Mouse (Mus musculus): ENCODE measurements at regions not wholly inside any gene's neighbourhood (a gene's known extent, or its start where the extent isn't known, plus 50 kb on each side); places are given as distances from the start of the nearest gene placed in this dataset.

DNA sequence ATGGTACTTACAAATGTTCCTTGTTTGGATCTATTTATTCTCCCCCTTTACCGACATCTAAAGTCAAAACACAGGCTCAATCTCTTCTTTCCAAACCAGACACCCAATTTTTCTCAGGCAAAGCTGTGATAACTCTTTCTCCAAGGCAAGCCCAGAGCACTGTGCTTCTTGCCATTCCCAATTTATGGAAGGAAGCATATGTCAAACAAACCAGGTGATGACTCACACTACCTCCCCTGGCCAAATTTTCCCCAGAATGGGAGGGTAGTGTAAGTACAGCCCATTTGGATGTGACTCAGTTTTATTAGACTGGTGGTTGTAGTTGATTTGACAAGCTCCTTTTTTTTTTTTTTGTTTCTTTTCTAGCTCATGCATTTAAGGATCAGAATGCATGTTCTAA, 313.0 kb downstream of the Tex13c3 start:
- H3K4me3 ChIP-seq (replicated peaks): no peak overlapping the region
- no peaks in the 10 kb centered on the region for H3K9me3 ChIP-seq
- ATAC-seq: no peak
- H3K36me3 ChIP-seq: no peaks in the 10 kb centered on the region
- H3K9ac ChIP-seq: no peak overlapping the region
- no peaks in the 10 kb centered on the region for H3K4me1 ChIP-seq (replicated peaks)
- 50% methylated on average over 1 of the region's 1 CpGs for whole genome bisulfite sequencing
- no peak overlapping the region for H3K27ac ChIP-seq
- no peaks in the 10 kb centered on the region for H3K27me3 ChIP-seq (replicated peaks)
- H3K4me2 ChIP-seq (replicated peaks): no peak overlapping the region

DNA sequence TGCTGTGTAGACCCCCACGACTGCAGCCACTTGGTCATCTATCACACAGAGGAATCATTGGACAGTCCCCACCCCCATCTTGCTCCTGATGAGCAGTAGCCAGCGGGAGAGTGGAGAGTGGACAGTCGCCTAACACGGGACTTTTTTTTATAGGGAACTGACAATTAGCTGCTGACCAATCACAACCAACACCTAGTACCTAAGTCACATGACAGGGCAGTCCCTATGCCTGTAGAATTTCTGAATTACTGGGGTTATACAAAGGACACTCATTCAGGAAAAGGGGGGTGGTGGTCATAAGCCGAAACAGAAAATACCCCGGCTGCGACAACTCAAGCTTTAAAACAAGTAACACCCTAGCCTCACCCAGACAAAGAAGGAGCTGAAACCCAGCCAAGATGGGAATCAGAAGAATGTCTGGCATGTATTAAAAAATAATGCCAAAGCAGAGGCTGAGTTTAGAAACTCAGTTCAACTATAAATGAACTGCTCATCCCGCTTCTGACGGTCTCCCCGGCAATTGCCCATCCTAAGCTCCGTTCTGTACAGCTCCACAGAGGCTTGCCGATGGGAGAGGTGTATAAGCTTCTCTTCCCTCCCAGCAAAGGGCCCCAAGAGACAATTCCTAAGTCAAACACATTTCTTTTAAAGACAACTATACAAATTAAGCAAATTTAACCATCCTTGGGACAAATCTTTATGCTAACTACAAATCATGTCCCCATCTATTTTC, 313.8 kb downstream of the Tex13c3 start:
- peak overlapping the region; percentile 41 for H3K4me2 ChIP-seq (replicated peaks)
- no peak overlapping the region for H3K27ac ChIP-seq
- peak; percentile 47; the same call in 1 of the 2 replicates for ATAC-seq
- H3K36me3 ChIP-seq: no peaks in the 10 kb centered on the region
- no peak overlapping the region for H3K9ac ChIP-seq
- H3K4me3 ChIP-seq (replicated peaks): peak overlapping the region; percentile 19
- H3K4me1 ChIP-seq (replicated peaks): no peaks in the 10 kb centered on the region
- WGBS: 56% methylated on average over 12 of the region's 12 CpGs
- H3K27me3 ChIP-seq (replicated peaks): no peaks in the 10 kb centered on the region
- H3K9me3 ChIP-seq: no peaks in the 10 kb centered on the region

DNA sequence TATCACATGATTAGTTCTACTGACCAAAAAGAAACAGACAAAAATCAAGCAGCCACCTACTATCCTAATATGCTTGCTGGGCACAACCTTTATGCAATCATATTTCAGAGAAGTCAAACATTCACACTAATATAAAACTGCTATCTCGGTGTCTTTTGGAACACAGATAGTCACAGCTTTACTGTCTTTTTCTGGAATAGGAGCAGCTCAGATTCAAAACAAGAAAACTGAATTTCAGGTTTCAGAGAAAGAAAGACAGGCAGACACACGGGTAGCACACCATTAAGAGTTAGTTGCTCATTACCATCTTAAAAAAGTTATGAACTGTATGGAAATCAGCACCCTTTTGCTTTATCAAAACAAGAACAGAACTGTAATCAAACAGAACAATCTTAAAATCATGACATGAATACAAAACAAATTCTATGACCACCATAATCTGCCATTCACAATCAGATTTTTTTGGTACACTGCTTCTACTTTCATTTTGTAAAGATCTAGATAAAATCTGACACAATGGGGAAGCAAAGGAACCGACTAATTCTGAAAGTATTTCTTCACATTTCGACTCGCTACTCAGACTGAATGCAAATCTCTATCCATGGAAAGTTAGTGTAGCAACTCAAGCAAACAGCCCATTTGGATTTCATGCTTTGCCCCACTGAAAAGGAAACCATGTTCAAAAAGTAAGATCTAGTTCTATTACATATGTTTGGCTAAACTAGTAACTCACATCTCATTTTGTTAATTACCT, 315.1 kb downstream of the Tex13c3 start:
- 74% methylated on average over 5 of the region's 5 CpGs for WGBS
- H3K9ac ChIP-seq: no peak overlapping the region
- H3K36me3 ChIP-seq: no peaks in the 10 kb centered on the region
- H3K4me2 ChIP-seq (replicated peaks): peak overlapping the region; percentile 41; the same call in 1 of the 2 replicates
- no peak overlapping the region for H3K4me3 ChIP-seq (replicated peaks)
- no peaks in the 10 kb centered on the region for H3K27me3 ChIP-seq (replicated peaks)
- ATAC-seq: no peak
- no peaks in the 10 kb centered on the region for H3K4me1 ChIP-seq (replicated peaks)
- H3K27ac ChIP-seq: no peak overlapping the region
- no peaks in the 10 kb centered on the region for H3K9me3 ChIP-seq

DNA sequence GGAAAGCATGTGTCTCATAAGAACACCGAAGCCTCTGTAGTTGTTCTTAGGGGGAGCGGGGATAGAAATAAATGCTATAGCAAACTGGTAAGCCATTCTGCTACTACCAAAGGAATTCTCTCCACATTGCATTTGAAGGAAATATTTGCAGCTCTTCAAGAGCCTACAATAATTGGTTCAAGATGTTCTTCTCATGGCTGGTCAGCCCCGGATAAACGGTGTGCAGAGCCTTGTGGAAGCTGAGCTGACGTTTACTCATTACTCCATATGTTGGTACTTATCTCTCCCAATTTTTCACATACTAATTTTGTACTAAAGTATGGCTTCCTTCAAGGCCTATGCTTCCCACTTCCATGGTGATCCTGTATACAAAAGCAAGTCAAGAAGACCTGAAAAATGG, 317.0 kb downstream of the Tex13c3 start:
- no peak overlapping the region for H3K27ac ChIP-seq
- H3K9me3 ChIP-seq: no peaks in the 10 kb centered on the region
- H3K4me3 ChIP-seq (replicated peaks): no peak overlapping the region
- no peaks in the 10 kb centered on the region for H3K27me3 ChIP-seq (replicated peaks)
- no peaks in the 10 kb centered on the region for H3K4me1 ChIP-seq (replicated peaks)
- ATAC-seq: no peak
- H3K9ac ChIP-seq: no peak overlapping the region
- H3K36me3 ChIP-seq: no peaks in the 10 kb centered on the region
- no peak overlapping the region for H3K4me2 ChIP-seq (replicated peaks)
- WGBS: 82% methylated on average over 5 of the region's 5 CpGs

DNA sequence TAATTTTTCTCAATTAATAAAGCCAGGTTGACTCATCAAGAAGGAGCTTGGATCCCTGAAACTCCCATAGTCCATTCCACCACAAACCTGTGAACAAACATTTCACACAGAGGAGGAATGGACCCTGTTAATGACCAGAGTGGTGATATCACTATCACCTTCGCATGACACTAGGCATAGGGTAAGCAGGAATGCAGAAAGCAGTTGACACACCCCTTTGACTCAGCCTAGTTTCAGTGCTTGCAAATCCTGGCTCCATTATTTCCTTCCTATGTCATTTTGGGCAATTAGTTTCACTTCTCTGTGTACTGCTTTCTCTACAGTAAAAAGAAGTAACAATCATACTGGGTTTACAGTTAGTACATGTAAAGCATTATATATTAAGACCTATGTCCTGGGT, 318.2 kb downstream of the Tex13c3 start:
- Histone ChIP-seq H3K36me3 (no peaks in the 10 kb centered on the region), H3K9ac (no peak overlapping the region), H3K27ac (no peak overlapping the region), H3K27me3 (replicated peaks) (no peaks in the 10 kb centered on the region), H3K9me3 (no peaks in the 10 kb centered on the region), H3K4me2 (replicated peaks) (no peak overlapping the region), H3K4me1 (replicated peaks) (no peaks in the 10 kb centered on the region), H3K4me3 (replicated peaks) (no peak overlapping the region)
- no peak for ATAC-seq
- 68% methylated on average over 1 of the region's 1 CpGs for WGBS

DNA sequence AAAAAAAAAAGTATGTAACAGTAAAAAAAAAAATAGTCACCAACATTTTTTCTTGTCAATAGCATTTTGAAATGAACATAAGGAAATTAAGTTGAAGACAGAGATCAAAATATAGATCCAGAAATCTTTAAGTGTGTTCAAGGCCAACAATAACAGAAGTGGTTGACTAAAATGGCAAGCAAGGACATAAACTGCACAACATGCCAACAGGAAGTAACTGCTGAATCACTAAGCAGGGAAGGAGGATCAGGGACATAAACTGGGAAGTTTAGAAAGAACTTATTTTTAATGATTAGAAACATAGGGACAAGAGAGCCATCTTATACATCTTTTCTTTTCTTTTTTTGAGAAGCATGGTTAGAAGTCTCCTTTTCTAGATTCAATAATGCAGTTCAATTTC, 318.8 kb downstream of the Tex13c3 start:
- no peaks in the 10 kb centered on the region for H3K27me3 ChIP-seq (replicated peaks)
- no peak overlapping the region for H3K4me3 ChIP-seq (replicated peaks)
- no peak overlapping the region for H3K4me2 ChIP-seq (replicated peaks)
- no peaks in the 10 kb centered on the region for H3K36me3 ChIP-seq
- H3K4me1 ChIP-seq (replicated peaks): no peaks in the 10 kb centered on the region
- H3K9me3 ChIP-seq: no peaks in the 10 kb centered on the region
- ATAC-seq: no peak
- H3K9ac ChIP-seq: no peak overlapping the region
- no peak overlapping the region for H3K27ac ChIP-seq

DNA sequence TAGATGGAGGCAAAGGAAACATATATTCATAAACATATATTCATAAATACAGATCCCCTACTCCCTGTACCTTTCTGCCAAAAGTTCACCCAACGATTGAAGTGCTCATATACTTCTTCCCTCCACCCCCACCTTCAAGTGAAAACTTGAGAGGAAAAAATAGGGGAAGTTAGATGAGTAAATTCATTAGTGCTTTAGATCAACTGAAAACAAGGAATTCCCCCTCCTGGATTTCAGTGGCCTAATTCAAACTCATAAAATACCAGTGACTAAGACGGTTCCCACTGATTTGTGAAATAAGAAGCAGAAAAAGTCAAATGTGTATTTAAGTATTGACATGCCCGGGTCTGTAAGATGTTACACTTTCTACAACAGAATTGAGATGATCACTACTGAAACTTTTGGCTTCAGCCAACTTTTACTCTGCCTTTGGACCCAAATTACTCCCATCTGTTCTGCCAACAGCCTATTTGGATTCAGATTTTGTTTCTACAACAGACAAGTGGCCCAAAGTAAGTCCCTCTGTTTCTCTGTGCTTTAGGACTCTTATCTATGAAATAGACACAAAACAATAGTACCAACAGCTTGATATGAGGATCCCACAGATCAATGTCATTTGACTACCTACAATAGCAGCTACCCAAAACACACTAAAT, 320.7 kb downstream of the Tex13c3 start:
- H3K27ac ChIP-seq: no peak overlapping the region
- no peaks in the 10 kb centered on the region for H3K36me3 ChIP-seq
- no peak for ATAC-seq
- H3K27me3 ChIP-seq (replicated peaks): no peaks in the 10 kb centered on the region
- 79% methylated on average over 3 of the region's 3 CpGs for WGBS
- H3K4me3 ChIP-seq (replicated peaks): no peak overlapping the region
- H3K9ac ChIP-seq: no peak overlapping the region
- H3K9me3 ChIP-seq: no peaks in the 10 kb centered on the region
- no peak overlapping the region for H3K4me2 ChIP-seq (replicated peaks)
- H3K4me1 ChIP-seq (replicated peaks): no peaks in the 10 kb centered on the region

DNA sequence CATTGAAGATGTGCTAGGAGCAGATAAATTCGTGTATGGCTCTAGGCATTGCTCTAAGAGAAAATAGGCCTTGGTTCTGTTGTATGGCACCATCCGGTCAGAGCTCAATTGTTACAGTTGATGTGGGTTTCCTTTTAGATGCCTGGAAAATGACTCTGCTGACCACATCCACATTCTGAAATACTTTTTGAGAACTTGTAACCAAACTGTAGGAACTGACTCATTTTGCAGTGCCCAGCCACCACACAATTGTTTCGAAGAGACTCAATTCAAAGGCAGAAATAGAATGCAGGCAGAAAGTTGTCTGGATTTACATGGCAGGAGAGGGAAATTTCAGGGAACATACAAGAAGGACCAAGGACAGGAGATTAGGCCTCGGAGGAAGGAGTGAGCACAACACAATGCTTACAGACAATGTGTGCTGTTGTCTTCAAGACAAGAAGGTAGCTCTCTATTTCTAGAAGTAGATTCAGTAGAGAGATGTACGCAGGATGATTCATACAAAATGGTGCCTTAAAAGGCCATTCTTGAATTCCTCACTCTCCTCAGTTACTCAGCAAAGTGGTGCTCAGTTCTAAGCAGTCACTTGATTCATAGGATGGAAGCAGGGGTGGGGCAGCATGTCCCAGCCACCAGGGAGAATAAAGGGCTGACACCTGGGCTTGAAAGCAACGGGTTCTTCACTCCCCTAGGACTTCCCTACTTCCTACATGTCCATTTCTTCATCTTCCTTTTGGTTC, 323.5 kb downstream of the Tex13c3 start:
- Histone ChIP-seq H3K27me3 (replicated peaks) (no peaks in the 10 kb centered on the region), H3K9ac (no peak overlapping the region), H3K4me1 (replicated peaks) (no peaks in the 10 kb centered on the region), H3K4me3 (replicated peaks) (no peak overlapping the region), H3K9me3 (no peaks in the 10 kb centered on the region), H3K4me2 (replicated peaks) (no peak overlapping the region), H3K36me3 (no peaks in the 10 kb centered on the region), H3K27ac (no peak overlapping the region)
- no peak for ATAC-seq
- WGBS: 76% methylated on average over 6 of the region's 6 CpGs

DNA sequence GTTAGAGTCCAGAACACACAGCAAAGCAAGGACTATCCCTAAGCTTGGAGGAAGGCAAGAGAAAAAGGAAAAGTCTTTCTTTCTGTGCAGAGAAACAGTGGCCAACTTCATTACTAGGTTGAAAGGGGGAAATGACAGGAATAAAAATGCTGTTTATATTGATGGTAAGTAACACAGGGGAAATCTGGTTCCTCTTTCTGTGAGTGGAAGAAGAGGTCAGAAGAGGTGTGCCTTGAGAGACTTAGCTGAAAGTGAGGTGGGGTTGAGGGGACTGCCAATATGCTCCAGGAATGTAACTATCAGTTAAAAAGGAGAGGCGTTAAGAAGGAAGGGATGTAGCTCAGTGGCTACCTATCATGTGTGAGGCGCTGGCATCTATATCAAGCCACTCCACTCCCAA, 327.5 kb downstream of the Tex13c3 start:
- H3K36me3 ChIP-seq: no peaks in the 10 kb centered on the region
- H3K27ac ChIP-seq: no peak overlapping the region
- no peaks in the 10 kb centered on the region for H3K27me3 ChIP-seq (replicated peaks)
- H3K4me2 ChIP-seq (replicated peaks): no peak overlapping the region
- H3K4me1 ChIP-seq (replicated peaks): no peaks in the 10 kb centered on the region
- WGBS: 79% methylated on average over 2 of the region's 2 CpGs
- H3K9ac ChIP-seq: no peak overlapping the region
- H3K4me3 ChIP-seq (replicated peaks): no peak overlapping the region
- no peak for ATAC-seq
- no peaks in the 10 kb centered on the region for H3K9me3 ChIP-seq

DNA sequence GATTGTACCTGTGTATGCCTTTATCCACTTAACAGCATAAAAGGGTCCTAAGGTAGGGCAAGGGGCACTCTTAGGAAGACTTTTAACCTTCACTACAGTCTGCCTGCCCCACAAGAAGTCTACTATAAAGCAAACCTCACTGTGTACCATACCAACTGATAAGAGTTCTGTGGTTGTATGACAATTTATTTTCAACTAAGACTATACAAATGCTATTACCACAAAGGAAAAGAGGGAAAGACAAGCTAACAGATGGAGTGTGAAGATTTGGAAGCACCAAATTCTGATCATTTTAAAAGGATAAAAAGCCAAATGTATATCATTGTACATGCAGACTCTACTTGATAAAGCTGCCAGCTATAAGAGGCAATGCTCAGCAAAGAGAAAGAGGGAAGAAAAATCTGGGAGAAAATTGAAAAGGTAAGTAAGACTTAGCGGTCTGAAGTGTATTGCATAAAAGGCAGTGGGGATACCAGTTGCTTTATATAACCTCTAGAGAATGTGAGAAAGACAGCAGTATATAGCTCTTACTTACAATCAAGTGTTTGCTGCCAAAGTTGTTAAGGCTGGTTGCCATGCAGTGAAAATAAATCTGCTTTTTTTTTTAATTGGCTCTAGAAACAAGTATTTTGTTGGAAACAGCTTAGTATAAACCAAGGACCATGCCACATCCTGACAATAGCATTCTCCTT, 328.8 kb downstream of the Tex13c3 start:
- Histone ChIP-seq H3K9ac (no peak overlapping the region), H3K36me3 (no peaks in the 10 kb centered on the region), H3K27me3 (replicated peaks) (no peaks in the 10 kb centered on the region), H3K9me3 (no peaks in the 10 kb centered on the region), H3K4me1 (replicated peaks) (no peaks in the 10 kb centered on the region), H3K4me3 (replicated peaks) (no peak overlapping the region), H3K4me2 (replicated peaks) (no peak overlapping the region), H3K27ac (no peak overlapping the region)
- 100% methylated on average over 1 of the region's 1 CpGs for WGBS
- no peak for ATAC-seq

DNA sequence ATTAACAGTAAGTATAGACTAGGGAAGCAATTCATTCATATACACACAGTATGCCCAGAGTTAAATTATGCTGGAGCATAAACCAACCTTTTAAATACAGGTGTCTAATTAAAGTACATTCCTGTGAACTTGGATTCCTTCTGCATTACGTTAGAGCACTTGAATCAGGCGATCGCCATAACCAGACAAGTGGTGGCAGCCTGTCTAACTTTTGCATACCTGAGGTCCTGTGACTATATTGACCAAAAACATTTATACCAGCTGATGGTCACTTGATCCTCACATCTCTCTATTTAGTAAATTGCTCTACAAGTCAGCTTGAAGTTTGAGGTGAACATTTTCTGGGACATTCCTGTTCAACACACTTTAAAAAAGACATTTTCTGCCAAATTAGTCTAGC, 330.5 kb downstream of the Tex13c3 start:
- 90% methylated on average over 3 of the region's 3 CpGs for WGBS
- H3K4me1 ChIP-seq (replicated peaks): no peaks in the 10 kb centered on the region
- no peaks in the 10 kb centered on the region for H3K36me3 ChIP-seq
- H3K27me3 ChIP-seq (replicated peaks): no peaks in the 10 kb centered on the region
- H3K4me2 ChIP-seq (replicated peaks): no peak overlapping the region
- H3K27ac ChIP-seq: no peak overlapping the region
- H3K4me3 ChIP-seq (replicated peaks): no peak overlapping the region
- no peak overlapping the region for H3K9ac ChIP-seq
- no peak for ATAC-seq
- no peaks in the 10 kb centered on the region for H3K9me3 ChIP-seq

DNA sequence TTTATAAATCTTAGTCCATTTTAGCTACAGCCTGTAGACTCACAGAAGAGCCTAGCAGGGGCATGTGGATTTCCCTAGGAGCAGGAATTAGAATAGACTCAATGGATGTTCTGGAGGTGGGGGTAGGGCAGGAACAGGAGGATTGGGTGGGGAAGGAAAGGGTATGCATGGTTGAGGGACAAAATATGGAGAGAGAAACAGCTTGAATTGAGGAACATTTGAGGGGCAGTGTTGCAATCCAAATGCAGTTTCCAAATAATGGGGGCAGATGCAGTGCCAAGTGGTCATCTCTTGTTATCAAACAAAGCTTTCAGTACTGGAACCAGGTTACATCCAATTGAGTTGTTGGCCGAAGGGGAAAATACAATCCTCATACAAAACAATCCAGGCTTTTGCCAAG, 332.4 kb downstream of the Tex13c3 start:
- H3K9me3 ChIP-seq: no peaks in the 10 kb centered on the region
- H3K36me3 ChIP-seq: no peaks in the 10 kb centered on the region
- no peaks in the 10 kb centered on the region for H3K4me1 ChIP-seq (replicated peaks)
- ATAC-seq: no peak
- no peaks in the 10 kb centered on the region for H3K27me3 ChIP-seq (replicated peaks)
- H3K9ac ChIP-seq: no peak overlapping the region
- H3K4me2 ChIP-seq (replicated peaks): no peak overlapping the region
- H3K27ac ChIP-seq: no peak overlapping the region
- no peak overlapping the region for H3K4me3 ChIP-seq (replicated peaks)
- WGBS: 90% methylated on average over 1 of the region's 1 CpGs

All from intestine, embryonic 15.5 days (tissue).